Mouse (Mus musculus): ENCODE data around the gene Cphx3. TPM values are rescaled to one million over a fixed set of nuclear protein-coding genes. Genes with fewer than 3 reads are reported as not detected.
"Not testable (repeated sequence)": the region's sequence is repeated elsewhere in the genome, so short reads cannot be mapped to it uniquely, and the experiment has no call there.

Gene Cphx3
- not detected in 2 replicates for polyA plus RNA-seq (2012; rRNA removed)

DNA sequence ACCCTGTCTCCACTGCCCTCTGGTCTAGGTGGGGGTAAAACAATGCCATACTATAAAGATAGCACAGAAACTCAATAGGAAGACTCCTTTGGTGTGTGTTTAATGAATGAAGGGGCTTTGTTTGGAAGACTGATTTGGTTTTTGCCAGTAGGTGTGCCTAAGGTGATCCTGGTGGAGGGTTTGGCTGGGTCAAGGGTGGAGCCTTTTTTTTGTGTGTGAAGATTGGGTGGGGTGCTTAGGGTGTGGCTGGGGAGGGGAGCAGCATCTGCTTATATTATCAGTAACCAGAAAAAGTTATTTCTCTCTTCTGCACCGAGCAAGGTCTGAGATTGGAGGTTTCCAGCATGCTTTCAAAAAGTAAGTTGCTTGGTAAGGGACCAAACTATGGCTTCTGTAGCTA, at the start of gene Cphx3:
Gene Cphx3, plus strand, starts transcription at position 301 of the 400 bp plus-strand sequence.
- DNase-seq (ENCODE audit: extremely low spot score in 1 of 2, low spot score in 1 of 2), result not testable (repeated sequence)

DNA sequence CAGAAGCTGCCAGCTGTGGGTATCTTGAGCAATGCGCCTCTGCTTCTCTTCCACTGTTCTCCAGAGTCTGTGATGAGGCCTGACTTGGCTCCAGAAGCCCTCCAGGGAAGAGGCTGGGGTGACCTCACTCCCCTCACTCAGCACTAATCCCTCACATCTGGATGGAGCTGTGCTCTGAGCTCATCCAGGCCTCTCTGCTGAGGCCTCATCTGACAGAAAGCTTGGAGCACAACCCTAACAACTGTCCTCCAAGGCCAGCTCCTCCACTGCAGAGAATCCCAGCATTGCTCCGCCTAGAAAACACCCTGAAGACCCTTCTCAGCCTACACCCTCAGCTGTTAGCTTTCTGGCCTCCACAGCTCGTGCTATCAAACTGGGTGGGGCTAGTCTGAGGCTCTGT, 47.7 kb upstream of the Cphx3 start:
- not testable (repeated sequence) for DNase-seq (ENCODE audit: extremely low spot score in 1 of 2, low spot score in 1 of 2)

DNA sequence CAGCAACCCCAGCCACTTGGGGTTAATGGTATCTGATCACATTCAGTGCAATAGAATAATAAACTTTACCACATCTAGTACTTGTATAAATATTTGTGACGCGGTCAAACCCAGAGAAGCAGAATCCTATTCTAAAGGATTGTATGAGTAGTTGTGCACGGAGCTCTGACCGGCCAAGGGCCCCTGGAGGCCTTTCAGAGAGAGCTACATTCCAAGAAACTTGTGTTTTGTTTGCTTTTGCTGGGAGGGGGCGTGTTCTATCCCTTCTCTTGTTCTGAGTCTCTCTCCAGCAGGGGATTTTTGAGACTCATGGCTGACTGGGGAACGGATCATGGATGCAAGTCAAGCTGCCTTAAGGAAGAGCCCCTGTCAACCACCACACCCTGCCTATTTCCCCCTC, 46.7 kb upstream of the Cphx3 start:
- not testable (repeated sequence) for DNase-seq (ENCODE audit: extremely low spot score in 1 of 2, low spot score in 1 of 2)

DNA sequence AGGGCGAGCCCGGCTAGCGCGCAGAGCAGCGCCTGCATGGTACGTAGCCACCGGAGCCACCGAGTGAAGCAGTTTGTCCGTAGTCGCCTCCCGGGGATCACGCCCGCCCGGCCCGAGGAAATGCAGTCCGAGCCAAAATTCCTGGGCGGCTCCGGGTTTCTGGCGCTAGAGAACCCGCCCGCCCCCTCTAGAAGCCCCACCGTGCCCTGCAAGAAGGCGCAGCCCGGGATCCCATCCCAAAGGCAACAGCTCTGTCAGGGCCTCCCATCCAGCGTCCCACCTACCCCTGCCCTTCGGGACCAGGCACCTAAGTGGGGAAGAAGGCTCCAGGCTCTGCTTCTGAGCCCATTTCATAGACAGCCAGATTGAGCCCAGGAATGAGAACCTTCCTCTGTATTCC, 39.5 kb upstream of the Cphx3 start, which contains the start of gene Gm9780:
Gene Gm9780, minus strand, starts transcription at position 101 of the 400 bp plus-strand sequence.
- not testable (repeated sequence) for DNase-seq (ENCODE audit: extremely low spot score in 1 of 2, low spot score in 1 of 2)

DNA sequence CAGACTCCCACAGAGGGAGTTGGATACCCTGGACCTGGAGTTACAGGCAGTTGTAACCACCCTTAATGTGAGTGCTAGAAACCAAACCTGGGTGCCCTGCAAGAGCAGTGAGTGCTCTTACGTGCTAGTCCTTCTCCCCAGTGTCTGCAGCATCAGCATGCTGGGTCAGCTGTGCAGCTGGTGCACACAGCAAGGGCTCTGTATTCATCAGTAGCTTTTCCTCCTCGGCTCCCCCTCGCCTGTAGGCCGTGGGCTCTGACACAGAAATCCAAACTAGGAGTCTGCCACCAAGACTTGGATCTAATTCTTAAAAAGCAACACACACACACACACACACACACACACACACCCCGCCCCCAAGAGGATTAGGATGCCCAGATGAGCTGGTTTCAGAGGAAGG, 37.1 kb upstream of the Cphx3 start:
- DNase-seq (ENCODE audit: extremely low spot score in 1 of 2, low spot score in 1 of 2), result not testable (repeated sequence)

DNA sequence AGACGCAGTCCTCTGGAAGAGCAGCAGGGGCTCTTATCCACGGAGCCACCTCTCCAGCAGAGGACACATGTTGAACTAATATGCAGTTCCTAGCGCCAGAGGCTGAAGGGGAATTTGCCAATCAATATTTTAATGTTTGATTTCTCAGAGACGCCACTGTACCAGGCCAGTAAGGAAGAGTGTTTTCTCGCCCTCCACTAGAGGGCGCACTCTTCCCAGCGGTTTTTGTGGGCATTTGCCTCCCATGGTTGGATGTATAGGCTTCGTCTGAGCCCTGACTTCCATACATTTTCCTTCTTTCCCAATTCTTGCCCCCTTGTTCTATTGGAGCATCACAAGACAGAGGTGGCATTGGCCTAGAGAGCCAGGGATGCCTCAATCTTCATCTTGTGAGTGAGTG, 35.1 kb upstream of the Cphx3 start:
- not testable (repeated sequence) for DNase-seq (ENCODE audit: extremely low spot score in 1 of 2, low spot score in 1 of 2)

DNA sequence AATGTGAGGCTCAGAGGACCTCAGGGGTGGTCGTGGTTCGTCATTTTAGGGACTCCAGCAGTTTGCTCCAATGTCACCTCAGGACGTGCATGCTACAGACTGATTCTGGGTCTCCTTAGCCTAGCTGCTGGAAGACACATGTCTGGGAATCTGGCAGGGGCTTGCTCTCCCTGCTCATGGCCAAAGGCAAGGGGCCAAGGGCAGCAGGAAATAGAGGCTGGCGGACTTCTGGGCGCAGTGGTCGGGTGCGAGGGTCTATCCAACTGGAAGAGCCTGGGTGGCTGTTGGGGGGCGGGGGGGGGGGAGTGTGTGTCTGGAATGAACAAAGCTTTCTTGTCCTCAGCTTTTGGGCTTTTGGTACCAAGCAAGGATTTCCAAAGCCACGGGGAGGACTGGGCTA, 33.3 kb upstream of the Cphx3 start:
- DNase-seq (ENCODE audit: extremely low spot score in 1 of 2, low spot score in 1 of 2), result not testable (repeated sequence)

DNA sequence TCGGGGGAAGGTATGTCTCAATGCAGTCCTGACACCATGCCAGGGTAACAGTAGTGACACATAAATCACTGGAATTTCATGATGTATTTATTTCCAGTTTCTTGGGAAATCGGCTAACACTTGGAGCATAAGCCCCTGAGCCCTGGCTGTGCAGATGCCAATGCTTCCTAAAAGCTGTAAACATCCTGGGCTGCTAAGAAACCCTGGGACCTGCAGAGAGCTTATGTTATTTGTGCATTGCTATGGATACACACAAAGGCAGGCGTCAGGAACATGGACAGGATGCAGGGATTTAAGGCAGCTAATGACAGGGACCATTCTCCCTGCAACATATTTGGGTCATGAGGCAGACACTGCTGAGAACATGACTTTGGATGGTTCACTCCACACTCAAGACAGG, 23.9 kb upstream of the Cphx3 start:
- not testable (repeated sequence) for DNase-seq (ENCODE audit: extremely low spot score in 1 of 2, low spot score in 1 of 2)

DNA sequence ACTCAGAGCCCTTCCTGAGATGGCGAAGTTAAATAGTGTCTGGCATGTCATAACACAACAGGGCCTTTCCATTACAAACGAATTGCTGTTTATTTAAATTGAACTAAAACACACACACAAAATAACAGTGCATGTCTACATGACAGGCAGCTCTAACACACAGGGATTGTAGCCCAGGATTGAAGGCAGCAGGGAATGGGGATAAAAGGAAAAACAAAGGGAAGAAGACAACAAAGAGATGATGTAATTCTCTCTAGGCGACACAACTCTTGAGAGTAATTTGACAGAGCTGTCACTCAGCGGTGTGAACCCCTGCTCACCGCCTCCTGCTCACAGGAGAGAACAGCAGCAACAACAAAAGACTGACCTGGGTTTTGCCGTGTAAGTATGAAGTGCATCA, 22.7 kb upstream of the Cphx3 start:
- not testable (repeated sequence) for DNase-seq (ENCODE audit: extremely low spot score in 1 of 2, low spot score in 1 of 2)

DNA sequence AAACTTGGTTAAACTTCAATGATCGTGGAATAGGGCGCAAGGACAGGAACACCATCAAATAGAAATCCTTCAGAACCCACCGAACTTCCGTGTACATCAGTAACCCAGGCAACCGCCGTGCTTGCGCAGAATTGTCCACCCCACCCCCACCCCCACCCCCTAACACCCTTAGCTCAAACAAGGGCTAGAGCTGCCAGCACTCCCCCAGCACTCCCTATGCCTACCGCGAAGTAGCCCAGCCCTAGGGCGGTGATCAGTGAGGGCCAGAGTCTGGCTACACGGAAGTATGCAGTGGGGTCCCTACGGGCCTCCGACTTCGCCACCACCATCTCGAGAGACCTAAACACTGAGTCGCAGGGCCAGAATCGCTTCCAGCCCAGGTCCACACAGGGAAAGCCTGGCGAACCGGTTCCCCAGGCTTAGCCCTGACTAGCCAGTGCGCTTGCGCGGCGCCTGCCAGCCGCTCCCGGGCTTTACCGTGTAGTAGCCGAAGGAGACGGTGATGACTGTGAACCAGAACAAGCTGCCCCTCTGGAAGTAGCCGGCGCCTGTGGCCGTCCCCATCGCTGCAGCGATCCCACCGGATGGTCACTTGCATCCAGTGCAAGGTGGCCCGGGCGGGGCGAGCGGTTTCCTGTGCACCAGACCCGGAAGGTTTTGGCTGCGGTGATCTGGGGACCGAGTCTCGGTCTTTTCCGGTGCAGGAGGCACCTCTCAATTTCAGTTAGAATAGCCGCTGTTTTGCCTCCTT, 15.3 kb upstream of the Cphx3 start:
- DNase-seq (ENCODE audit: extremely low spot score in 1 of 2, low spot score in 1 of 2), result not testable (repeated sequence)

DNA sequence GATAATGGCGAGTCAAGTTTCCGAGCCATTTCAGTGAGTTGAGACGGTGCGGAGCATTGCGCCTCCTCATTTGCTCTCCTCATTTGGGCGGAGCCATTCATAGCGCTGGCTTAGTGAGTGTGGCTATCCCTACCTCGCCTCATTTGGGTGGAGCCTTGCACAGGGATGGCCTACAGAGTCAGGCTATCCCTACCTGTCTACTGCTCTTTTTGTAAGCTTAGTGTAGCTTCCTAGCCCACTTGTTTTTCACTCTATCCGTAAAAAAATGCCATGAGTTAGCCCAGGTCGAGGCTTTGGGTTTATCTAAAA, 14.8 kb upstream of the Cphx3 start, which contains the start of gene Tmem254c:
Gene Tmem254c, minus strand, starts transcription at position 31 of the 309 bp plus-strand sequence.
- not testable (repeated sequence) for DNase-seq (ENCODE audit: extremely low spot score in 1 of 2, low spot score in 1 of 2)

DNA sequence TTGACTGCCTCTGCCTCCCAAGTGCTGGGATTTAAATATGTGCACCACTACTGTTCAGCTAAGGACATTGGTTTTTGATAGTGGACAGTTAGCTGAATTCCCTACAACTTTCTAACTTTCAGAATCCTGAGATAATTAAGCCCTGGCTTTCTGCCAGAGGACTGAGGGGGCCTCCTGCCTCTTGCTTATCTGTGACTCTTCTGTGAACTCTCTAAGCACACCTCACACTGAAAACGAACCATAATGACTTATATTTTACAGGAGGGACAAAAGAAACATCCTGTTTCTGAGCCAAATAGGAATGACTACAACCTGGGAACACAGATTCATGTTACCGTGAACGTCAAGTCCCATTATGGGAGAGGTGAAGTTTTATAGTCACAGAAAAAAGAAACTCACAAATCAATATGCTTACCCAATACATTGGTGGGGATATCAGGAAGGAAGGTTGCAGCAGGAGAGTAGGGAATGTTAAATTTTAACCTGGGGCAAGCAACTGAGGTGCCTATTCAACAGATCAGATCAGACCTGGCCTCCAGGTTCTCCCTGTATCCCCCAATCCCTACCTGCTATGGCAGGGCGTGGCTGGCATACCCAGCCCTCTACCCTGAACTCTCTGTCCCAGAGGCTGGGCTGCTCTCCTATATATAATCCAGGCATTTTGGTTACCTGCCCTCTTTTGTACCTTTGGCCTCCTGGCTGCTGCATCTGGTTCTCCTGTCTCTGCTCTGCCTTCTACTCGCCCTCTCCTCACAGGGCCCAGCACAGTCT, 5.3 kb upstream of the Cphx3 start:
- DNase-seq (ENCODE audit: extremely low spot score in 1 of 2, low spot score in 1 of 2), result not testable (repeated sequence)

DNA sequence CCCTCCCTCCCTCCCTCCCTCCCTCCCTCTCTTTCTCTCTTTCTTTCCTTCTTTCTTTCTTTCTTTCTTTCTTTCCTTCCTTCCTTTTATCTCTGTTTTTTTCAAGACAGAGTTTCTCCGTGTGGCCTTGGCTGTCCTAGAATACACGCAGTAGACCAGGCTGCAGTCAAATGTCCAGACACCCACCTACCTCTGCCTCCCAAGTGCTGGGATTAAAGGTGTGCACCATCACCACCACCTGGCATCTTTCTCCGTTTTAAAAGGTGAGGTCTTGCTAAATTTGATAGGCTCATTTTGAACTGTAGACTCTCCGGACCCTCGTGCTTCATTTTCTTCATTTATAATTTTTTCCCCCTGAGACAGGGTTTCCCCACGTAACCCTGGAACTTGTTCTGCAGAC, 881 bp upstream of the Cphx3 start, which contains the start of gene Cphx2:
Gene Cphx2, plus strand, starts transcription at position 301 of the 400 bp plus-strand sequence.
- DNase-seq (ENCODE audit: extremely low spot score in 1 of 2, low spot score in 1 of 2), result not testable (repeated sequence)

DNA sequence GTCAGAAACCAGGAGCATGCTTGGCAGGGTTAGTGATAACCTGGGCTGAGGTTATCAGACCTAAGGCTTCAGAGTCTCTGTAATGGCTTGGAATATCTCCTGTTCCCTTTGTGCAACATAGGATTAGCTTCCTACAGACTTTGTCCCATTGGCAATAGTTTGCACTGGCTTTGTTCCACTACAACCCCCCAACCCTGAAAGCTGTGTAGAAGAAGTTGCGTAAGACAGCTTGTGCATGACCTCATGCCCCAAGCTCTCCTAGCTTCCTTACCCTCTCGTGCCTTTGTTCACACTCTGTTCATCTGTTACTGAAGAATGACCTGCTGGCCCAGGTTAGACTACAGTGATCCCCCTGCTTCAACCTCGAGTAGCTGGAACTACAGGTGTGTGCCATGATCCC, 15.5 kb downstream of the Cphx3 start:
- DNase-seq (ENCODE audit: extremely low spot score in 1 of 2, low spot score in 1 of 2), result not testable (repeated sequence)

DNA sequence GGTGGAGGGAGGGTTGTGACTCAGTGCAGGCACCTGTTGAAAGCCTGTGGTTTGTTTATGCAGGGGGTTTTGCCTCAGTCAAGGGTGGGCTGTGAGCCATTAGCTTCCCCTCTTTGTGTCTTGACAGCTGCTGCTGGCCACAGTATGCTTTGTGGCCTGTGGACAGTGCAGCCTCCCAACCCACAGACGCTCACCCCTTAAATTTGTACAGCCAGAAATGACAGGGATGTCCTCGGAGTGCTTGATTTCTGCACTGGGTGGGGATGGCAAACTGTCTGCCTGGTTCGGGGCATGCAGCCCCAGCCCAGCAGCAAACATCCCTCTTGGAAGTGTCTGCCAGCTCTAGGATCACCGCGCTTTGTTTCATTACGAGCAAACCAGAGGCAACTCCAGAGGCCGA, 36.1 kb downstream of the Cphx3 start, which contains the start of gene Duxbl2:
Gene Duxbl2, plus strand, starts transcription at position 200 of the 400 bp plus-strand sequence.
- not testable (repeated sequence) for DNase-seq (ENCODE audit: extremely low spot score in 1 of 2, low spot score in 1 of 2)

DNA sequence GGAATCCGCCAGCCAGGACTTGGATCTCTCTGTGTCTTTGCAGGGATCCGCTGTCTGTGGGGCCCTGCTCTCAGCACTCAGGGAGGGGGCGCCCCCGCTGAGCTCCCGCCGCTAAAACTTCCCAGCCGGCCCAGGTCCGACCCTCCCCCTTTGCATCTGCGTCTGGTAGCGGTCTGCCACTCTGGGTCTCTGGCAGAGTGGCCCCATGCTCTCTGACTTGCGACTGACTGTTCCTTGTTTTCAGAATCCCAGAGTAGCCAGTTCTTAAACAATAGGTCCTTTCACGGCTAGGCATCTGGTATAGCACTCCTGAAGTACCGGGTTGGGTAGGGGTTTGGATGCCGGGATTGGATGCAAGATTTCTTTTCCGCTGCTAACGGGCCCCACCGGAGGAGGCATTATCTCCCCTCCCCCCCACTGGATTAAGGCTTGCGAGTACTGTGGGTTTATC, 36.5 kb downstream of the Cphx3 start:
- DNase-seq (ENCODE audit: extremely low spot score in 1 of 2, low spot score in 1 of 2), result not testable (repeated sequence)

DNA sequence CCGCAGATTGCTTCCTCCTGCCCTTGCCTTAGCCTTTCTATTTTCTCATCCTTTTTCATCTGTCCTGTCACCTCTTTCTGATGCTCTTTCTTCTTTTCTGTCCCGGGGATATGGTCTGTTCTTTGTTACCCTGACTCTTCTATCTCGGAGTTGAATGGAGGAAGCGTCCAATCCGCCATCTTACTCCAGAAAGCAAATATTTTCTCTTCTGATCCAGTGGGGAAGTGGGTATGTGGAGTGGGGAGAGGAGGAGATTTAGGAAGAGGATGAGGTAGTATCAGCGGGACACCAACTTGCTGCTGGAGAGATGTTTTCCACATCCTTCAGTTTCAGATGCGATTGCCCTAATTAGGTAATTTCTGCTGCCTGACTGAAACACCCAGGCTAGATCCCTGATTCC, 37.0 kb downstream of the Cphx3 start:
- DNase-seq (ENCODE audit: extremely low spot score in 1 of 2, low spot score in 1 of 2), result not testable (repeated sequence)

DNA sequence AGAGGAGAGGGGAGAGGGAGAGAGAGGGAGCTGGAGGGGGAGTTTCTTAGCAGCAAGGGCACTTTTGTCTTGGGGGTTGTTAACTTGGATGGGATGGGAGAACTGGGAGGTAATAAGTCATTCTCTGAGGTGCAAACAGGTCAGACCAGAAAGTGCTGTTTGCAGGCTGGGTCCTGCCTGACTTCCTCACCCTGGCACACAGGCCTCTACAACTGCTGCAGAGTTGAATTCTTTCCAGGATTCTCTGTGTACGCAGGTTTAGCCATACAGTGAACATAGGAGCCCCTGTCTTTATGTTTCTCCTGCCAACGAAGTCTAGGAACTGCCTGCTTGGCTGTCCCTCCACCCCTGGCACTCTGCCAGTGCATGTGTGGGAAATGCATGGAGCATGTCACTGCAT, 65.0 kb downstream of the Cphx3 start:
- DNase-seq (ENCODE audit: extremely low spot score in 1 of 2, low spot score in 1 of 2), result not testable (repeated sequence)

DNA sequence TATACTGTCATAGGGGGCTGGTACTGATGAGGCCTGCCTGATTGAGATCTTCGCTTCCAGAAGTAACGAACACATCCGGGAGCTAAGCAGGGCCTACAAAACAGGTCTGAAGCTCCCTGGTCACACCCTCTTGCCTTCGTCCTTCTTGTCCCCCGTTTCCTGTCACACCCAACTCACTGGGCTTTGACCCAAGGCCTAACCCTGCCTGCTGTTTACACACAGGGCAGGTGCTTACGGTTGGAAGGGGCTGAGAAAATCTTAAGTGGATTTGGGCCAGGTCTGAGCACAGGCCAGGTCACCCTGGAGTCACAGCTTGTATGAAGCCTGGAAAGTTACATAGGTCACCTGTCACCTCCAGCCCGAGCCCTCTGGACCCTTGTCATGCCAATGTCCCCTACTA, 73.9 kb downstream of the Cphx3 start:
- not testable (repeated sequence) for DNase-seq (ENCODE audit: extremely low spot score in 1 of 2, low spot score in 1 of 2)

DNA sequence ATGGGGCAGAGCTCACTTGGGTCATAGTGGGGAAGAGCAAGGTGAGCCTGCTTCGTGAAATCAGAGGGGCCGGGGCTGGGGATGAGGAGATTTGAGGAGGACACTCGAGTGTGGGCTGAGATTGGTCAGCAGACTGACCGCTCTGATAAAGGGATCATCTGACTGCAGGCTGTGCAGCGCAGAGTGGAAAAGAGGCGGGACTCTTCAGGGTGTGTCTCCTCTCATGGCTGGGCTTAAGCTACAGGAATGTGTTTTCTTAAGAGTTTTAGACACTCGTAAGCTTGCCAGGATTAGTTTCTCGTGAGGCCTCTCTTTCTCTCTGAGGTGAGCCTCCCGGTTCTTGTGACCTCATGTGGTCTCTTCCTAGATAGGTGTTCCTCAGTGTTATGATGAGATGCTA, 79.1 kb downstream of the Cphx3 start:
- DNase-seq (ENCODE audit: extremely low spot score in 1 of 2, low spot score in 1 of 2), result not testable (repeated sequence)

DNA sequence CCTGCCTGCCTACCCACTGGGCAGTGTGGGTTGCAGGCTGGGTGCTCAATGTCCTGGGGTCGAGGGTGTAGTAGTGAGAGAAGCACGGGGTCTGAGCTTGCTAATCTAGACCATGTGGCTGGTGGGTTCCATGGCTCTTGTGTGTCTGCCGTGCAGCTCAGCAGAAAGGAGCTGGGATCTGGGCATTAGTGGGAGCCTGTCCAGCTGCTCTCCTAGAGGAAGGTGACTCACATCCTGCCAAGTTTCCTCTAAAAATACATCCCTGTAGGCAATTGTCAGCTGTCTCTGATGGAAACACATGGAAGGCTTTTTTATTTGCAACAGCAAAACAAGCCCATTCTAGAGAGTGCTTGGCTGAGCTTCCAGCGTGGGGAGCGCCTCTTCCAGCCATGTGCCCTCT, 80.3 kb downstream of the Cphx3 start:
- not testable (repeated sequence) for DNase-seq (ENCODE audit: extremely low spot score in 1 of 2, low spot score in 1 of 2)

Data from frontal cortex, adult 2 months (tissue).